ENCODE assay signal across 11 mouse cellular contexts in the genomic region with DNA sequence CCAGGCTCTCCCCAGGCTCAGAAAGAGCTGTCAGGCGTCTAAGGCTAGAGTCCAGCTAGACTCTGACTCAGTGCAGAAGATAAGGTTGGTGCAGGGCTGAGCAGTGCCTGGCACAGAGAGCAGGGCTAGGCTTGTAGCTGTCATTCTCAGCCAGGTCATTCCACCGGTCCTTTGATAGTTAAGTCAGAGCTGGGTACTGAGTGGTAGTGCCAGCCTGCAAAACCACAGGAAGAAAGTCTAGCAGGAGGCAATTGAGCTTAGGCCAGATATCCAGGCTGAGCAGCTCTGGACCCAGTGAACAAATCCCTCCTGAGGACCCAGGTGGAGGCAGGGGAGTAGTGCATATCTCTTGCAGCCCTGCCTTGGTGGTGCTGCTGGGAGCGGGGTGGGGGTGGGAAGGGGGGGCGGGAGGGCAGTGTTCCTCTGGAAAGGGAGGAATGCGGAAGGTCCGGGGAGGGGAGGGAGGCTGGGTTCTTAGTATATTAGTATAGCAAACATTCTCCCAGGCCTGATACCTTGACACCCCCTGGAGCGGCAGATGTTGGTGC. TPM values are rescaled to one million over a fixed set of nuclear protein-coding genes. Genes with fewer than 3 reads are reported as not detected.
DNase-seq lines count a peak whose midpoint lies in the region; ATAC-seq and TF ChIP-seq lines count a peak whose summit lies in the region.
"Had no signal": no experiment of that assay in that cellular context is flagged by ENCODE, and none has a peak within 500 bp of the region (broad histone marks: within the 10 kb centered on the region; RNA-seq: fewer than 3 reads in every experiment).

No protein-coding gene starts in this region.

- no peaks in the 10 kb centered on the region for H3K36me3 ChIP-seq in hindbrain, embryonic 10.5 days
- H3K36me3 ChIP-seq in hindbrain, embryonic 16.5 days (ENCODE audit: control insufficient read depth, insufficient read depth, low read length): no peaks in the 10 kb centered on the region
- H3K36me3 ChIP-seq in heart, embryonic 14.5 days (ENCODE audit: control insufficient read depth, insufficient read depth, low read length): no peaks in the 10 kb centered on the region
- H3K36me3 ChIP-seq in lung, postnatal 0 days (ENCODE audit: insufficient read depth, low read length): no peaks in the 10 kb centered on the region
- H3K36me3 ChIP-seq: embryonic facial prominence, embryonic 13.5 days; midbrain, embryonic 15.5 days had no signal

- intact Hi-C loops in left cerebral cortex, postnatal 25 days (cut with DNase I): no loop called here

- peaks cover 16% of the 10 kb centered on the region for H3K4me1 ChIP-seq in hindbrain, embryonic 10.5 days (replicated peaks)
- H3K4me1 ChIP-seq in hindbrain, embryonic 16.5 days (ENCODE audit: control insufficient read depth, insufficient read depth, low read depth, low read length): peaks cover 4% of the 10 kb centered on the region; the same call in 1 of the 2 replicates
- H3K4me1 ChIP-seq in heart, embryonic 14.5 days (ENCODE audit: control insufficient read depth in 2 of 2, insufficient read depth in 2 of 2, low read length in 2 of 2): peaks cover 12% of the 10 kb centered on the region in 2 experiments
- H3K4me1 ChIP-seq in lung, postnatal 0 days (ENCODE audit: insufficient read depth, low read depth, low read length): no peaks in the 10 kb centered on the region

- no peak for DNase-seq in hindbrain, embryonic 10.5 days (ENCODE audit: low spot score)
- peak; percentile 58 for DNase-seq in adrenal gland, postnatal 14 days
- peak; percentile 38 for DNase-seq in lung, postnatal 0 days (ENCODE audit: low spot score)
- DNase-seq in thymus, postnatal 14 days: no peak
- no peak for DNase-seq in left cerebral cortex, postnatal 25 days (ENCODE audit: low spot score in 2 of 2)
- DNase-seq: kidney, adult 9 months had no signal

- H3K27ac ChIP-seq in hindbrain, embryonic 10.5 days: peak overlapping the region; percentile 12; the same call in 1 of the 2 replicates
- H3K27ac ChIP-seq in hindbrain, embryonic 16.5 days (ENCODE audit: low read depth, low read length): no peak overlapping the region
- H3K27ac ChIP-seq in heart, embryonic 14.5 days (replicated peaks in 1 of 2; ENCODE audit: control insufficient read depth in 1 of 2, insufficient read depth in 1 of 2, low read depth in 2 of 2, low read length in 2 of 2): peak overlapping the region; percentile 13 to 52; a peak in 2 of 4 replicates
- peak overlapping the region; percentile 5; the same call in 1 of the 2 replicates for H3K27ac ChIP-seq in lung, postnatal 0 days (ENCODE audit: low read length)
- H3K27ac ChIP-seq: embryonic facial prominence, embryonic 13.5 days; midbrain, embryonic 15.5 days had no signal

- H3K4me2 ChIP-seq in hindbrain, embryonic 16.5 days (ENCODE audit: low read length): no peak overlapping the region
- H3K4me2 ChIP-seq in heart, embryonic 14.5 days (ENCODE audit: low read length): peak overlapping the region; percentile 3; the same call in 1 of the 2 replicates
- no peak overlapping the region for H3K4me2 ChIP-seq in lung, postnatal 0 days (replicated peaks; ENCODE audit: low read depth, low read length)
- H3K4me2 ChIP-seq: embryonic facial prominence, embryonic 13.5 days; midbrain, embryonic 15.5 days had no signal

- H3K9me3 ChIP-seq in hindbrain, embryonic 10.5 days: no peaks in the 10 kb centered on the region
- no peaks in the 10 kb centered on the region for H3K9me3 ChIP-seq in hindbrain, embryonic 16.5 days (ENCODE audit: control insufficient read depth, low read length)
- no peaks in the 10 kb centered on the region for H3K9me3 ChIP-seq in heart, embryonic 14.5 days (ENCODE audit: control insufficient read depth, low read length)
- no peaks in the 10 kb centered on the region for H3K9me3 ChIP-seq in lung, postnatal 0 days (ENCODE audit: low read length)
- H3K9me3 ChIP-seq: embryonic facial prominence, embryonic 13.5 days; midbrain, embryonic 15.5 days had no signal

- no peak for TF ChIP-seq CTCF in lung, postnatal 0 days (IDR thresholded peaks at IDR 0.05)

- H3K4me3 ChIP-seq in hindbrain, embryonic 10.5 days: no peak overlapping the region
- no peak overlapping the region for H3K4me3 ChIP-seq in hindbrain, embryonic 16.5 days (ENCODE audit: low read length)
- no peak overlapping the region for H3K4me3 ChIP-seq in heart, embryonic 14.5 days (ENCODE audit: control insufficient read depth in 1 of 2, insufficient read depth in 1 of 2, low read depth in 1 of 2, low read length in 2 of 2)
- no peak overlapping the region for H3K4me3 ChIP-seq in lung, postnatal 0 days (ENCODE audit: low read depth, low read length)
- H3K4me3 ChIP-seq: embryonic facial prominence, embryonic 13.5 days; midbrain, embryonic 15.5 days had no signal

- ATAC-seq in hindbrain, embryonic 16.5 days: no peak
- ATAC-seq in heart, embryonic 14.5 days (ENCODE audit: insufficient number of reproducible peaks, insufficient read depth, low FRiP score, low read depth): peak; percentile 63
- peak; percentile 48 for ATAC-seq in lung, postnatal 0 days
- no peak for ATAC-seq in monocyte, adult 5-6 weeks (replicated peaks; ENCODE audit: insufficient number of reproducible peaks, low FRiP score, low TSS enrichment, poor library complexity, severe bottlenecking)
- ATAC-seq: midbrain, embryonic 15.5 days had no signal

- WGBS in hindbrain, embryonic 10.5 days: 66% methylated on average over 7 of the region's 7 CpGs
- 56% methylated on average over 7 of the region's 7 CpGs for WGBS in hindbrain, embryonic 16.5 days
- 23% methylated on average over 6 of the region's 7 CpGs for WGBS in heart, embryonic 14.5 days
- WGBS in lung, postnatal 0 days: 23% methylated on average over 6 of the region's 7 CpGs

- TF ChIP-seq EP300 in lung, postnatal 0 days (IDR thresholded peaks at IDR 0.05): no peak

- H3K9ac ChIP-seq in hindbrain, embryonic 16.5 days (ENCODE audit: low read depth, low read length): no peak overlapping the region
- H3K9ac ChIP-seq in heart, embryonic 14.5 days (ENCODE audit: low read length): no peak overlapping the region
- no peak overlapping the region for H3K9ac ChIP-seq in lung, postnatal 0 days (replicated peaks; ENCODE audit: low read depth)
- H3K9ac ChIP-seq: embryonic facial prominence, embryonic 13.5 days; midbrain, embryonic 15.5 days had no signal

- H3K27me3 ChIP-seq in hindbrain, embryonic 10.5 days (ENCODE audit: insufficient read depth, poor library complexity, severe bottlenecking): no peaks in the 10 kb centered on the region
- H3K27me3 ChIP-seq in hindbrain, embryonic 16.5 days (replicated peaks; ENCODE audit: control insufficient read depth, insufficient read depth, low read length): no peaks in the 10 kb centered on the region
- no peaks in the 10 kb centered on the region for H3K27me3 ChIP-seq in heart, embryonic 14.5 days (ENCODE audit: control insufficient read depth, insufficient read depth, low read length)
- H3K27me3 ChIP-seq in lung, postnatal 0 days (replicated peaks; ENCODE audit: insufficient read depth, low read length): no peaks in the 10 kb centered on the region
- H3K27me3 ChIP-seq: embryonic facial prominence, embryonic 13.5 days; midbrain, embryonic 15.5 days had no signal

RNA-seq across cellular contexts. Expression of gene Zfp90, which starts 36.6 kb away (rescaled TPM):
- 24.1 and 26.1 TPM in 2 replicates for polyA plus RNA-seq in hindbrain, embryonic 10.5 days (2016; fragmentation: Nextera tagmentation; extraction: Ambion mirVana)
- polyA plus RNA-seq in hindbrain, embryonic 16.5 days (2015; fragmentation: Nextera tagmentation; extraction: Ambion mirVana): 39.8 and 40.9 TPM in 2 replicates
- total RNA-seq in adrenal gland, postnatal 14 days (2021): 5.3 and 8.3 TPM in 2 replicates
- polyA plus RNA-seq in heart, embryonic 14.5 days (2014; fragmentation: Nextera tagmentation; extraction: Ambion mirVana): 14.3 and 14.4 TPM in 2 replicates
- 8.8 and 9.9 TPM in 2 replicates for polyA plus RNA-seq in lung, postnatal 0 days (2015; fragmentation: Nextera tagmentation; extraction: Ambion mirVana)
- total RNA-seq in left cerebral cortex, postnatal 25 days (2021): 10 to 100 TPM in 1 of 2 experiments, 1 to 10 TPM in 1; 9.9 to 10.4 TPM
- 8.2 to 12.2 TPM (median 11.8 TPM) in 3 replicates for total RNA-seq in monocyte, adult 5-6 weeks (2017)

RNA-seq across cellular contexts. Expression of gene Smpd3, which starts 40.8 kb away (rescaled TPM):
- 12.7 and 20.9 TPM in 2 replicates for polyA plus RNA-seq in hindbrain, embryonic 10.5 days (2016; fragmentation: Nextera tagmentation; extraction: Ambion mirVana)
- polyA plus RNA-seq in hindbrain, embryonic 16.5 days (2015; fragmentation: Nextera tagmentation; extraction: Ambion mirVana): 55.0 and 63.4 TPM in 2 replicates
- 9.6 and 10.2 TPM in 2 replicates for total RNA-seq in adrenal gland, postnatal 14 days (2021)
- 1.5 and 1.9 TPM in 2 replicates for polyA plus RNA-seq in heart, embryonic 14.5 days (2014; fragmentation: Nextera tagmentation; extraction: Ambion mirVana)
- 1.5 and 1.7 TPM in 2 replicates for polyA plus RNA-seq in lung, postnatal 0 days (2015; fragmentation: Nextera tagmentation; extraction: Ambion mirVana)
- 10 to 100 TPM; 59.4 to 74.6 TPM for total RNA-seq in left cerebral cortex, postnatal 25 days (2021)
- 0.48 to 1.1 TPM in 2 of 3 replicates, not detected in the other for total RNA-seq in monocyte, adult 5-6 weeks (2017)

Comparison
In these comparisons a context has a peak if more than half of its experiments do, and no peak if none do; other contexts are left out.
1. DNase-seq: peak in adrenal gland, postnatal 14 days (single experiment) and lung, postnatal 0 days (single experiment); none in hindbrain, embryonic 10.5 days (single experiment), thymus, postnatal 14 days (single experiment) and left cerebral cortex, postnatal 25 days (0 of 2).
2. ATAC-seq: peak in heart, embryonic 14.5 days (single experiment) and lung, postnatal 0 days (single experiment); none in hindbrain, embryonic 16.5 days (single experiment) and monocyte, adult 5-6 weeks (single experiment).